Mouse (Mus musculus) kidney, postnatal 25 days (tissue): ENCODE data around the gene Abca4.
"Not testable (repeated sequence)": the region's sequence is repeated elsewhere in the genome, so short reads cannot be mapped to it uniquely, and the experiment has no call there.

Experiments used
- DNase-seq, 2 experiments: peaks; one replicate each; pipeline ENCODE4 v3.0.0; 2021; ENCODE audit warnings: mixed read lengths in 2 of 2

Gene Abca4

DNA sequence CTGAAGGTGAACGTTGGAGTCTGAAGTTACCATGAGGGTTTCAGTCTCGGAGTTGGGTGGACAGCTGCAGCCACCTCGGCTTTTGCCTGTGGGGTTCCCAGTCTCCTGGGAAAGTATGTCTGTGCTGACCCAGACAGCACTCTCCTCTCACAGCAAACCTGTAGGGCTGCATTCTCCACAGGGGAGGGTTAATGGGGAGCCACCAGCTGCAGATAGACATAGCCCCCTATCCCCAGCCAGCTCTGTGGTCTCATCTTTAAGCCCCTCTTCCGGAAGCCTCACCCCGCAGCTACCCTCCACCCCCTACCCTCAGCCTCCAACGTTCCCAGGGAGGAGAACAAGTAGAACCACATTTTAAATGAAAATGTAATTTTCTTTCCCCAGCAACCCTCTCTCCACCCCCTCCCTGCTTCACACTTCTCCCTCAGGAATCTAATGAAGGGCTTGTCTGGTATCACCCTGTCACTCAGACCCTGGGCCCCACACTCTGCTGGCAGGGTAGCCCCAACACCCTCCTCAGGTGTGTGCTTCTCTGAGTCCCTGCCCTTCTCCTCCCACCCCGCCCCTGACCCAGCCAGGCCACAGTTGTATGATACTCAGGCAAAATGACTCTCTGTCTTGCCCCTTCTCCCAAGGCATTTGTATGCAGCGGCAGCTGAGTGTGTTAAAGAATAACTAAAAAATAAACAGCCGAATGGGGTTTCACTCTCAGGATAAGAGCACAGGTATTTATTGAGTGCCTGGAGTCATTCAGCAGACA is 14.4 kb downstream of the Abca4 start:
- peak in 1 of 2 experiments; percentile 73 for DNase-seq

GRCm38 (mm10) chr3:122062586-122062985 is 18.3 kb downstream of the Abca4 start:
- no peak for DNase-seq

DNA sequence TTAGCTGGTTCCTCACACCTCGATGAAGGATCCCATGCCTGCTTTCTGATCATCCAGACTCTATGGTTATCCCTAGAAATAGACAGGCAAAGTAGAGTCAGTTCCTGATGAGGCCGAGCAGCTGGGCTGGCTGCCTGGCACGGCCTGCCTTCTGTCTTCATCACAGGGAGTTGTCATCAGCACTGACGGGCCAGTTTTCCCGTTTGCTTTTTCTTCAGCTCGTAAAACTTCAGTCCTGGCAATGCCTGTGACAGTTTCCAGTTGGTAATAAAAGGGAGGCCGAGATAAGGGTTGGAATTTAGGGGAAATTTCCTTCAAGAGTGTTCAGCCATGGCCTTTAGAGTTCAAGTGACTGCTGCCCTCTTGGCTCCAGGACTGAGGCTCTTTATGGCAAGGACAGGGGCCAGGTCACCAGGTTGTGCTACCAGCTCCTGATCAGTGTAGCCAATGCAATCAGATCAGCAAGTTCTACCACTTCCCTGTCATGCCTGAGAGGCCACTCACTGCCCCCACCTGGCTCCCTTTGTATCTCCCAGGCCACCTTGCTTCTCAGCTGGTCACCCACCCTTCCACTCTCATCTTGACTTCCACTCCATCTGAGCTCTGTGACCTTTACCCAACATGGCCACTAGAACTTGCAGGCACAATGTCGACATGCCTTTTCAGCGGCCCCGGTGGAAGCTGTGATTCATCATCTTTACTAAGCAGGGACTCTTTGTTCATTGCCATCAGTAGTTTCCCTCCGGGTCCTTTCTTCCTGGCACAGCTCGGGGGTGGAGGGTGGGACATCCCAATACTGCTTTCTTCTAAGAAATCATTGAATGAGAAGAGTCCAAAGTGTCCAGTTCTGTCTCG is 20.5 kb downstream of the Abca4 start:
- peak in 1 of 2 experiments; percentile 52 for DNase-seq

DNA sequence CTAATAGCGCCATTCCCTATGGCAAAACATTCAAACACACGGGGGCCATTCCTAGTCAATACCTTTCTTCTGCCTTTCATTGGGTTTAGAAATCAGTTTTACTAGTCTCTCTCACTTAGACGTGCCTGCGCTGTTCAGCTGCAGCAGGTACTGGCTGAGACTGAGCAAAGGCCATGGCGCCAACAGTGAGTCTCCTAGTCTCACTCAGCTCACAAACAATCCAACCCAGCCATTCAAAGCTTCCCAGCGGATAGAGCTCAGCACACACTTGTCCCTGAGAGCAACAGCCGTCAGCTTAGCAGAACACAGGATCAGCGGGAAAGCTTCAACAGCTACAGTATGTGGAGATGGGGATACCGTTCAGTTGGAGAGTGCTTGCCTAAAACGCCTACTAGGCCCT is 27.5 kb downstream of the Abca4 start:
- peak in 1 of 2 experiments; percentile 65 for DNase-seq

DNA sequence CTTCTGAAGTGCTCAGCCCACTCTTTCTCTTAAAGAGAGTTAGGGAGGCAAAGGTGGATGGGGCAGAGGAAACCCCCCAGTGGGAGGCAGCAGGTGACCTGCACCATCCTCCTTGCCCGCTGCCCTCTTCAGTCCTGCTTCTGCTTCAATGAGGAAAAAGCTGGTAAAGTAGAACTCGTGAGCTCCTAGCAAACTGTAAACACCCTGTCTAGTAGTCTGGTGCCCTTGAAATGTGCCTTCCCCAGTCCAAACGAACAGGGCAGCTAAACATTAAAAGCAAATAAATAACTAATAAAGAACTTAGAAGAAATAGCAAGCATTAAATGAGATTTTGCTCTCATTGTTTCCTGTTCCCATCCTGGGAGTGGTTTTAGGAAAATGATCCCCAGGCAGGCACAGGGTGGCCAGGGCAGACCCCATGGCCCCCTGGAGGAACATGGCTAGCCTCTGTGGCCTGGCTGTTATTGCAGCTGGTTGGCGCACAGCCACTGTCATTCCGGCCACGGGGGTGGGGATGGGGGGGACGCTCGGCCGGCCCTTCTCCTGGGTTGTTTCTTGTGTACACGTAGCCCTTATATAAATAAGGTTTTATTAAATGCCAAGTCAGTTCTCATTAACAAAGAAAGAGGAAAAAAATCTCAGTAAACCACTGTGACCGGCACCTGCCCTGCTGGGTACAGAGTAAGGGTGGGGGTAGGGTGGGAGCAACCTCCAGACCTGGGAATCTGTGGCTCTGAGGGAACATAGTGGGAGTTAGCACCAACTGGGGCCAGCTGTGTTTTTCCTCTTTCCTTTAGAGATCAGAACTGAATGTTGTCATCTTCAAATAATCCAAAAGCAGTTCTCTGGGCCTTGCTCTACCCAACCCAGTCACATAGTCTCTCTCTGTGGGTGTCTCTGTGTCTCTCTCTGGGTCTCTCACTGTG is 28.7 kb downstream of the Abca4 start:
- peak; percentile 75 to 89 for DNase-seq

- DNase-seq = peak in 1 of 2 experiments; percentile 29
These were observed 29.4 kb downstream of the Abca4 start for GRCm38 (mm10) chr3:122073595-122073994.

GRCm38 (mm10) chr3:122074334-122074733 is 30.1 kb downstream of the Abca4 start:
- DNase-seq = peak; percentile 83 to 93

GRCm38 (mm10) chr3:122078141-122078540 is 33.9 kb downstream of the Abca4 start:
- DNase-seq = peak; percentile 68 to 85

DNA sequence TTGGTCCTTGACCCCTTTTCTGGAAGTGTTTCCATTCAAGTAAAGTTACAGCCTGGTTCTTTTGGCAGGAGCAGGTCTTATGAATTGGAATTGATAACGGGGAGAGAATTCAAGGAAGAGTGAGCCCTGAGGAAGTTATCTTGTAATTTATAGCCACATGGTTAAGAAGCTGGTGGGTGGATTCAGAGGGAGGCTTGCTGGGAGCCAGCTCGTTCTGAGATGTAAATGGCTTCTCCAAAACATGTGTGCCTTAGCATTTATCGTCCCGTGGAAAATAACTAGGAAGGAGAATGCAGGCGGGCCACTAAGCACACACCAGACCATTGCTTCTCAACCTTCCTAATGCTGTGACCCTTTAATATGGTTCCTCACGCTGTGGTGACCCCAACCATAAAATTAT is 34.9 kb downstream of the Abca4 start:
- no peak for DNase-seq

- DNase-seq = not testable (repeated sequence)
These were observed 37.4 kb downstream of the Abca4 start for GRCm38 (mm10) chr3:122081634-122082033.

- no peak for DNase-seq
These were observed 38.1 kb downstream of the Abca4 start for GRCm38 (mm10) chr3:122082338-122082737.

- peak in 1 of 2 experiments; percentile 27 for DNase-seq
These were observed 41.1 kb downstream of the Abca4 start for GRCm38 (mm10) chr3:122085157-122085989.

DNA sequence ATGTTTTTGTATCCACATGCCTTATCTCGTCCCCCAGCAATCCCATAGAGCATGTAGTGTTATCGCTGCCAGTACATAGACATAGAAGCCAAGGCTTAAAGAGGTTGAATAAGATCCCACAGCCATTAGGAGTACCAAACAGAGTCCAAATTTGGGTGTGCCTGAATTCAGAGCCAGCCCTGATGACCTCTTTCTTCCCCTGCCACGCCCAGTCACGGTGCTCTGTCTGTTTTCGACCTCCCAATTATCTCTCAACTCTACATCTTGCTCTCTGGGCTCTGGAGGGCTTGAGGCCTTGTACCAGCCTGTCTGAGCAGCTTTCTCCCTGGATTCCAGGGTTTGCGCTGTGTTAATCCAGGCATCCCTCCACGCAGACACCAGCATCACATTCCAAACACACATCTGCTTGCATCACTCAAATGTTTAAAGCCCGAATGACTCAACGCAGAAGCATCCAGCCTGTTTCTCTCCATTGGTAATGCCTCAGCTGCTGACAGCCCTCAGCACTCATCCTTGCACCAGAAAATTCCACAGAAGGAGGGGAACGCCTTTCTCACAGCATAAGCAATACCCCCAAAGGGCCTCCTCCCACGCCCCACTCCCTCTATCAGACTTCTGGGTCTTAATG is 43.9 kb downstream of the Abca4 start:
- peak in 1 of 2 experiments; percentile 36 for DNase-seq

DNA sequence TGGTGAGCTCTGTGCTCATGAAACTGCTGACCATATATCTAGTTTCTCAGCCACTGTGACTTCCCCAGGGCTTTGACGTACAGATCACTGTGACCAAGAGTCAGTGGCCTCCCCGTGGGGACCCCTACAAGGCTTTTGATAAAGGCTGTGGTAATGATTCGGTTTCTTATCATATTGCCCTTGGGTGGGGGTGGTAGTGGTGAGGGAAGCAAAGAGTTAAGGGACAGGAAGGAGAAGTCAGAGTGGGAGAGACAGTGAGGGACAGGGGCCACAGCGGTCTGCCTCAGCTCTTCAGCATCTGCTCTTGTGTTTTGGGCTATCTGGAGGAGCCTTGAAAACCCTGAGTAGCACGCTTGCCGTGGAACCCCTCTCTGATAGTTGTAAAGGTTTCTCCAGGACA is 46.1 kb downstream of the Abca4 start:
- DNase-seq = peak in 1 of 2 experiments; percentile 14

DNA sequence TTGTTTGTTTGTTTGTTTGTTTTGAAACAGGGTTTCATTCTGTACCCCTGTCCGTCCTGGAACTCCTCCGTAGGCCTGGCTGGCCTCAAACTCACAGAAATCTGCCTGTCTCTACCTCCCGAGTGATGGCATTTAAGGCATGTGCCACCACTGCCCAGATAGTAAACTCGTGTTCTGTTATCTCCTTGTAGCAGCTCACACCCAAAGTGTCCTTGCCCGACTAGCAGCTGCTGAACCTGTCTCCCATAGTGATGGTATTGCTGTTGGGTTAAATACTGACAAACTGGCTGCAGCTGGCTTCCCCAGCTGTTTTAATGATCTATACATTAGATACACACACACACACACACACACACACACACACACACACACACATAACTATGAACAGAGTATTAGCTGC is 55.5 kb downstream of the Abca4 start:
- no peak for DNase-seq

DNA sequence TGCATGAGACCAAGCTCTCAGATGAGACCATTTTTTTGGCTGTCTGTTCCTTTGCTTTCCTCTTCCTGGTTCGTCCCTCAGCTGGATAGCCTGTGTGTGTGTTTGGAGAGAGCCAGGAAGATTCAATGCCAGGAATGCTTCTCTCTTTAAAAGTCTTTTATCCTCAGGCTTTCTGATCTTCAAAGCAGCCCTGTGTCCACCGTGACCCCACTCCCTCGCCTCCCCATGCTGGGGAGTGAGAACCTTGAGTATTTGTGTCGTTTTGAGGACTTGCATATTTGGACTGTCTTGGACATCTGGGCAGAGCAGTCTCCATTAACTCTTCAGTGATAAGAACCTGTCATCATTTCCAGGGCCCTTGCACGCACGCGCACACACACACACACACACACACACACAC is 57.8 kb downstream of the Abca4 start:
- no peak for DNase-seq

GRCm38 (mm10) chr3:122103864-122104808 is 59.9 kb downstream of the Abca4 start:
- DNase-seq = peak; percentile 93 to 97

- no peak for DNase-seq
These were observed 62.7 kb downstream of the Abca4 start for GRCm38 (mm10) chr3:122106920-122107319.

GRCm38 (mm10) chr3:122107643-122108194 is 63.5 kb downstream of the Abca4 start:
- no peak for DNase-seq

DNA sequence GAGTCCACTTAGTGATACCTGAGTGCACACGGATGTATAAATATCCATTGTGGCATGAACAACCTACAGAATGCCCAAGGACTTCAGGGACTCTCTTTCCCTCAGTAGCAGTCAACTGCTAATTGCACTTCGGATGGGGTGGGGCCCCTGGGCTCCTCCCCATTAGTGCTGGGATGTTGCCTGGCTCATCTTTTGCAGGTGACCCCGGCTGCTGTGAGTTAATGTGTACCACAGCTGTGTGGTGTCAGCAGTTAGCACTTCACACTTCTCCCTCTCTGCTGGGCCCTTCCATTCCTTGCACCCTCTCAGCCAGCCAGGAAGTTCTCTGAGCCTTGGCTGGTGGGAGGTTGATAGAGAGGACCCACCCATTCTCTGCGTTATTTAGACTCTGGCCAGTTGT is 65.2 kb downstream of the Abca4 start:
- peak; percentile 70 to 89 for DNase-seq
